Mouse (Mus musculus): ENCODE measurements around the gene Xpc. TPM values are rescaled to one million over a fixed set of nuclear protein-coding genes. Genes with fewer than 3 reads are reported as not detected.
"Not testable (repeated sequence)": the region's sequence is repeated elsewhere in the genome, so short reads cannot be mapped to it uniquely, and the experiment has no call there.

The Xpc gene
- total RNA-seq, 1 experiment: 17.6 TPM

DNA sequence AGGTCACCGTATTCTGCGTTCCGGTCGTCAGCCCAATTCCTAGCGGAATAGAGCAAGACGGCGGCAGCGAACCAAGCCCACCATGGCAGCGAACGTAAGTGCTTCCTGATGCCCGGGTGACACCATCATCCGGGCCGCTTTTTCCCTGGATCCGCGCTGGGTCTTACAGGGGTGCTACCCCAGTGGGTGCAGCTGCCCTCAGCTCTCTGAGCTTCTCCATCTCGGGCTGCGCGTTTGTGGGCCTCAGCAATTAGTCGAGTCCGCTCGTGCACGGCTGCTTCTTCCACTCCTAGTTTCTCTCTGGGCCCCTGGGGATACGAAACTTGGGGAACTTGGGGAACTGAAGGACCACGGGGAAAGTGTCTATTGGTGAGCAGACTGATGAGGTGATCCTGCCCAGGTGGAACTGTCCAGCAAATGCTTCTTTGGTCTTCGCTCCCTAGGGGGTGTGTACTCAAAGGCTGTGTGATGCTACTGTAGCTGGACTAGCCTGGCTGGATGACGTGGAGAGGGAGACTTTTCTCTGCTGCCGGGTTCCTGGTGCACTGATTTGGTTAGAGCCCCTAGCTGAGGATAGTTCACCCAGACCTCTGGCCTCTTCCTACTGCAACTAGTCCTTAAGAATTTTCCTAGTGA lies 41.8 kb downstream of the Xpc start:
- peaks cover 23% of the 10 kb centered on the region for H3K36me3 ChIP-seq (ENCODE audit: control insufficient read depth, insufficient read depth, low read length, poor library complexity, severe bottlenecking)

DNA sequence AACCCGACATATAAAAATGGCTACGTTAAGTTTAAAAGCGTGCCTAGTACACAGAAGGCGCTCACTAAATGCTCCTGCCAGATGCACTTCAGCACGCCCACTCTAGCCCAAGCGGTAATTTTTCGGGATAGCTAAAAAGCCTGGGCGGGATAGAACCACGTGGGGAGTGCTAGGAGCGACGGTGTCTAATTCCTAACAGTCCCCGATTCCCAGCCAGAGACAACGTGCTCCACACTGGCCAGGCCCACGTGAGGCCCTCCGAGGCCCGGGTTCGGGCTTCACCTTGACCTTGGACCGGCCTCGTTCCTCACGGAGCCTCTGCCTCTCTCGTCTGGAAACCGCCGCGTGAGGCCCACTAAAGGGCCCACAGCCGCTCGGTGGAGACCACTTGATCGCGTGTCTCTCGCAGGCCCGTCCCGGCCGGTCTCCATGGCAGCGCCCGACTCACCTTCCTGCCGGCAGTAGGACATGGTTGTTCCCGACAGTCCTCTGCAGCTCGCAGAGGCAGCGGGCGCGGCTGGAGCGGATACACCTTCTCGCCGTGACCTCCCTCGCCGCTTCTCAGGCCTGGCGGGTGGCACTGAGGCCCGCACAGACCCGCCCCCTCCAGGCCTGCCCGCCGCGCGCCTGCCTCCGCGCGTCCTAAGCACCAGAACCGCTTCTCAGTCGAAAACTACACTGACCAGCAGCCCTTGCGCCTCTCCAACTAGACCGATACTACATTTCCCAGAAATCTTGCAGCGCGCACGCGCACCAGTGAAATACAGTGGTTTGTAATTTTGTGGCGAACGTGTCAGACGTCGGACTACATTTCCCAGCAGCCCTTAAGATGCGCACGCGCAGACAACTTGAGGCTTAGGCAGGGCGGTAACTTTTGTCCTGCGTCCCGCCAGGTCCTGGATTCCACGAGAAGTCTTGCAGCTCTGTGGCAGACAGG lies 42.6 kb downstream of the Xpc start, which contains the start of the genes Chchd4 and Tmem43:
Gene Chchd4 (minus strand): TSS at position 679 of the 937 bp plus-strand sequence.
Gene Tmem43 (plus strand): TSS at position 836 of the 937 bp plus-strand sequence.
- Histone ChIP-seq H3K4me3 (ENCODE audit: insufficient read depth in 1 of 2, low read depth in 1 of 2, low read length in 2 of 2, poor library complexity in 1 of 2, severe bottlenecking in 1 of 2) (peak within 1 kb of the TSS; percentile 83 to 89), H3K36me3 (ENCODE audit: control insufficient read depth, insufficient read depth, low read length, poor library complexity, severe bottlenecking) (peaks cover 21% of the 10 kb centered on the region), H3K27ac (ENCODE audit: insufficient read depth, low read depth, low read length, poor library complexity, severe bottlenecking) (peak within 1 kb of the TSS; percentile 45; the same call in 1 of the 2 replicates), H3K4me1 (ENCODE audit: control insufficient read depth in 2 of 2, insufficient read depth in 2 of 2, low read length in 2 of 2, poor library complexity in 1 of 2) (peaks cover 6 to 24% of the 10 kb centered on the region in 2 experiments; a peak in 3 of 4 replicates), H3K9ac (ENCODE audit: insufficient read depth, low read depth, low read length, poor library complexity, severe bottlenecking) (peak within 1 kb of the TSS; percentile 76), H3K9me3 (ENCODE audit: control insufficient read depth, insufficient read depth, low read depth, low read length) (no peaks in the 10 kb centered on the region)
- in situ Hi-C loops (cut with MboI; ENCODE audit: low sequenced_read_pairs in 2 of 2, unreplicated experiment in 2 of 2): no loop called here
- DNase-seq (ENCODE audit: low read depth, low spot score): peak; percentile 99
- TF ChIP-seq HCFC1 (IDR thresholded peaks at IDR 0.05; ENCODE audit: borderline replicate concordance, insufficient read depth, low read length): peak; percentile 100
- TF ChIP-seq ZNF384 (IDR thresholded peaks at IDR 0.05; ENCODE audit: low read depth, low read length): no peak
- TF ChIP-seq ZC3H11A (IDR thresholded peaks at IDR 0.05; ENCODE audit: borderline replicate concordance, low read depth, low read length): no peak
- TF ChIP-seq MAFK (IDR thresholded peaks at IDR 0.05; ENCODE audit: insufficient read depth, low read depth, low read length): no peak
- TF ChIP-seq CHD2 (IDR thresholded peaks at IDR 0.05; ENCODE audit: low read depth, low read length): peak; percentile 60; the same call in 1 of the 2 replicates

More for the DNA sequence above, 41.8 kb downstream of the Xpc start:
- in situ Hi-C loops (cut with MboI; ENCODE audit: low sequenced_read_pairs in 2 of 2, unreplicated experiment in 2 of 2): no loop called here
- Histone ChIP-seq H3K9ac (ENCODE audit: insufficient read depth, low read depth, low read length, poor library complexity, severe bottlenecking) (peak overlapping the region; percentile 72), H3K4me3 (ENCODE audit: insufficient read depth in 1 of 2, low read depth in 1 of 2, low read length in 2 of 2, poor library complexity in 1 of 2, severe bottlenecking in 1 of 2) (peak overlapping the region; percentile 83 to 89), H3K9me3 (ENCODE audit: control insufficient read depth, insufficient read depth, low read depth, low read length) (no peaks in the 10 kb centered on the region), H3K4me1 (ENCODE audit: control insufficient read depth in 2 of 2, insufficient read depth in 2 of 2, low read length in 2 of 2, poor library complexity in 1 of 2) (peaks cover 2 to 16% of the 10 kb centered on the region in 2 experiments; a peak in 2 of 4 replicates), H3K27ac (ENCODE audit: insufficient read depth, low read depth, low read length, poor library complexity, severe bottlenecking) (no peak overlapping the region)
- no peak for DNase-seq (ENCODE audit: low read depth, low spot score)
- TF ChIP-seq ZNF384 (IDR thresholded peaks at IDR 0.05; ENCODE audit: low read depth, low read length) (no peak), ZC3H11A (IDR thresholded peaks at IDR 0.05; ENCODE audit: borderline replicate concordance, low read depth, low read length) (no peak; the same call in 1 of the 2 replicates), CHD2 (IDR thresholded peaks at IDR 0.05; ENCODE audit: low read depth, low read length) (no peak), MAFK (IDR thresholded peaks at IDR 0.05; ENCODE audit: insufficient read depth, low read depth, low read length) (no peak), HCFC1 (IDR thresholded peaks at IDR 0.05; ENCODE audit: borderline replicate concordance, insufficient read depth, low read length) (no peak)

DNA sequence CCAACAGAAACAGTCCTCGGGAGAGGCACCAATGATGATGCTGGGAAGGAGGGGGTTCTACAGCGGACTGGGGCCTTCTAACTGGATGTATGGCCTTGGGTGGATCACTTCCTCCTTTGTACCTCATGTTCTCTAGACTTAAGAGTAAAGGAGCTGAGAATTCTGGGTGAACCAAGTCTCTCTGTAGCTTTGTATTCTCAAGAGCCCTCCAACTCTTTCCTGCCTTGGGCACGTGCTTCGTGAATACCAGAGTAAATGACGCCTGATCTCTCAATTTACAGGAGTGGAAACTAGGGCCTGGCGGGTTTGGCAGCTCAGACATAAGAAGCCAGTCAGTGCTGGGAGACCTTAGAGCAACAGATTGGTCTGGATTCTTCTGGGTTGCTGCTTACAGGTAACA lies 43.4 kb downstream of the Xpc start:
- Histone ChIP-seq H3K27ac (ENCODE audit: insufficient read depth, low read depth, low read length, poor library complexity, severe bottlenecking) (no peak overlapping the region; the same call in 1 of the 2 replicates), H3K4me1 (ENCODE audit: control insufficient read depth in 2 of 2, insufficient read depth in 2 of 2, low read length in 2 of 2, poor library complexity in 1 of 2) (peaks cover 8 to 30% of the 10 kb centered on the region in 2 experiments; a peak in 3 of 4 replicates), H3K9ac (ENCODE audit: insufficient read depth, low read depth, low read length, poor library complexity, severe bottlenecking) (peak overlapping the region; percentile 76), H3K4me3 (ENCODE audit: insufficient read depth in 1 of 2, low read depth in 1 of 2, low read length in 2 of 2, poor library complexity in 1 of 2, severe bottlenecking in 1 of 2) (peak overlapping the region; percentile 80 to 81), H3K36me3 (ENCODE audit: control insufficient read depth, insufficient read depth, low read length, poor library complexity, severe bottlenecking) (peaks cover 18% of the 10 kb centered on the region), H3K9me3 (ENCODE audit: control insufficient read depth, insufficient read depth, low read depth, low read length) (no peaks in the 10 kb centered on the region)
- TF ChIP-seq ZNF384 (IDR thresholded peaks at IDR 0.05; ENCODE audit: low read depth, low read length) (no peak), ZC3H11A (IDR thresholded peaks at IDR 0.05; ENCODE audit: borderline replicate concordance, low read depth, low read length) (no peak), CHD2 (IDR thresholded peaks at IDR 0.05; ENCODE audit: low read depth, low read length) (no peak), MAFK (IDR thresholded peaks at IDR 0.05; ENCODE audit: insufficient read depth, low read depth, low read length) (no peak), HCFC1 (IDR thresholded peaks at IDR 0.05; ENCODE audit: borderline replicate concordance, insufficient read depth, low read length) (no peak)
- DNase-seq (ENCODE audit: low read depth, low spot score): no peak
- in situ Hi-C loops (cut with MboI; ENCODE audit: low sequenced_read_pairs in 2 of 2, unreplicated experiment in 2 of 2): no loop called here

DNA sequence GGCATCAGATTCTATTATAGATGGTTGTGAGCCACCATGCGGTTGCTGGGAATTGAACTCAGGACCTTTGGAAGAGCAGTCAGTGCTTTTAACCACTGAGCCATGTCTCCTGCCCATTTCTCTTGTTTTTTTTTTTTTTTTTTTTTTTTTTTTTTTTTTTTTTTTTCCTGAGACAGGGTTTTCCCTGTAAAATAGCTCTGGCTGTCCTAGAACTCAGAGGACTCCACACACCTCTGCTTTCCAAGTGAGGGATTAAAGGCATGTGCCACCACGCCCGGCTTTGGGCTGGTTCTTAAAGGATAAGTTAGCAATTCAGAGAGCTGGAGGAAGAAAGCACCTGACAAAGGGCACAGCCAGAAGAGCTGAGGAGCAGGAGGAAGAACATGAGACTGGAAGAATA lies 44.3 kb downstream of the Xpc start:
- in situ Hi-C loops (cut with MboI; ENCODE audit: low sequenced_read_pairs in 2 of 2, unreplicated experiment in 2 of 2); DNase-seq (ENCODE audit: low read depth, low spot score); H3K9me3 ChIP-seq (ENCODE audit: control insufficient read depth, insufficient read depth, low read depth, low read length); H3K27ac ChIP-seq (ENCODE audit: insufficient read depth, low read depth, low read length, poor library complexity, severe bottlenecking): not testable (repeated sequence)
- peak overlapping the region; percentile 76 for H3K9ac ChIP-seq (ENCODE audit: insufficient read depth, low read depth, low read length, poor library complexity, severe bottlenecking)
- H3K36me3 ChIP-seq (ENCODE audit: control insufficient read depth, insufficient read depth, low read length, poor library complexity, severe bottlenecking): peaks cover 25% of the 10 kb centered on the region
- H3K4me3 ChIP-seq (ENCODE audit: insufficient read depth in 1 of 2, low read depth in 1 of 2, low read length in 2 of 2, poor library complexity in 1 of 2, severe bottlenecking in 1 of 2): peak overlapping the region in 1 of 2 experiments; percentile 80; a peak in 2 of 4 replicates
- peak; percentile 89; the same call in 1 of the 2 replicates for TF ChIP-seq ZNF384 (IDR thresholded peaks at IDR 0.05; ENCODE audit: low read depth, low read length)
- peaks cover 9 to 27% of the 10 kb centered on the region in 2 experiments; a peak in 3 of 4 replicates for H3K4me1 ChIP-seq (ENCODE audit: control insufficient read depth in 2 of 2, insufficient read depth in 2 of 2, low read length in 2 of 2, poor library complexity in 1 of 2)
